Mouse (Mus musculus) hindbrain, embryonic 11.5 days (tissue): ENCODE measurements around the gene Spn. TPM values are rescaled to one million over a fixed set of nuclear protein-coding genes. Genes with fewer than 3 reads are reported as not detected.

Experiments used
- ATAC-seq: fragments of 200-750 bp; cut with Nextera tagmentation; 2 replicates; pipeline ENCODE4 v1.8.0; 2017; ENCODE audit warnings: mild to moderate bottlenecking, moderate TSS enrichment, moderate library complexity; ENCODE audit not compliant: low FRiP score
- DNase-seq: peaks from one replicate; pipeline ENCODE4 v3.0.0-alpha.2; 2015; ENCODE audit warnings: low spot score
- H3K27ac ChIP-seq: fragments of 300-500 bp; sonication (generic); 2 replicates; pipeline ENCODE4 v1.5.1; 2014; ENCODE audit warnings: mild to moderate bottlenecking, low read depth, low read length
- H3K27me3 ChIP-seq: fragments of 300-500 bp; sonication (generic); 2 replicates; pipeline ENCODE4 v1.6.1; 2014; ENCODE audit warnings: mild to moderate bottlenecking, low read length, moderate library complexity, mixed read lengths; ENCODE audit not compliant: control insufficient read depth, insufficient read depth
- H3K36me3 ChIP-seq: fragments of 300-500 bp; sonication (generic); 2 replicates; pipeline ENCODE4 v1.6.1; 2014; ENCODE audit warnings: mild to moderate bottlenecking, low read length, moderate library complexity, mixed read lengths; ENCODE audit not compliant: control insufficient read depth, insufficient read depth
- H3K4me1 ChIP-seq: fragments of 300-500 bp; sonication (generic); replicated peaks from 2 replicates; pipeline ENCODE4 v1.6.1; 2014; ENCODE audit warnings: low read length, mixed read lengths; ENCODE audit not compliant: control insufficient read depth, insufficient read depth
- H3K4me2 ChIP-seq: fragments of 300-500 bp; sonication (generic); replicated peaks from 2 replicates; pipeline ENCODE4 v1.6.1; 2014; ENCODE audit warnings: mild to moderate bottlenecking, low read depth, low read length
- H3K4me3 ChIP-seq: fragments of 300-500 bp; sonication (generic); 2 replicates; pipeline ENCODE4 v1.5.1; 2014; ENCODE audit warnings: low read depth, low read length
- H3K9ac ChIP-seq: fragments of 300-500 bp; sonication (generic); 2 replicates; pipeline ENCODE4 v1.6.1; 2014; ENCODE audit warnings: low read depth, low read length
- H3K9me3 ChIP-seq: fragments of 300-500 bp; sonication (generic); 2 replicates; pipeline ENCODE4 v1.6.1; 2016; ENCODE audit warnings: low read length; ENCODE audit not compliant: control insufficient read depth
- WGBS: fragments of 180-500 bp; shearing (Covaris S2); extraction: QIAGEN DNeasy Blood & Tissue Kit; methylation state at CpG from one replicate; pipeline ENCODE4 v1.1.7; 2014; 5-methylcytosine and 5-hydroxymethylcytosine counted together
- polyA plus RNA-seq: library from polyadenylated mRNA; unstranded; fragments of >200 nt; fragmentation: Nextera tagmentation; extraction: Ambion mirVana; gene quantifications from 2 replicates; pipeline ENCODE4 v1.2.1, GENCODE M21; 2014

The Spn gene
- polyA plus RNA-seq, 1 experiment from 2014 or later, result 0.08 TPM

- Histone ChIP-seq H3K27me3 (no peaks in the 10 kb centered on the region), H3K4me1 (no peaks in the 10 kb centered on the region), H3K36me3 (no peaks in the 10 kb centered on the region), H3K27ac (no peak overlapping the region), H3K4me3 (no peak overlapping the region), H3K4me2 (no peak overlapping the region), H3K9ac (no peak overlapping the region), H3K9me3 (no peaks in the 10 kb centered on the region)
- 95% methylated on average over 5 of the region's 5 CpGs for WGBS
- DNase-seq (no peak), ATAC-seq (no peak)
Measured at GRCm38 (mm10) chr7:127166501-127166900, 28.9 kb upstream of the Spn start.

GRCm38 (mm10) chr7:127165607-127166493, 28.2 kb upstream of the Spn start:
- Histone ChIP-seq H3K9ac (no peak overlapping the region), H3K4me2 (no peak overlapping the region), H3K36me3 (no peaks in the 10 kb centered on the region), H3K9me3 (no peaks in the 10 kb centered on the region), H3K27me3 (no peaks in the 10 kb centered on the region), H3K4me3 (no peak overlapping the region), H3K4me1 (no peaks in the 10 kb centered on the region), H3K27ac (no peak overlapping the region)
- 88% methylated on average over 12 of the region's 12 CpGs for WGBS
- DNase-seq (no peak), ATAC-seq (no peak)

- no peak overlapping the region for H3K4me2 ChIP-seq
- no peaks in the 10 kb centered on the region for H3K4me1 ChIP-seq
- no peak overlapping the region for H3K27ac ChIP-seq
- no peaks in the 10 kb centered on the region for H3K9me3 ChIP-seq
- ATAC-seq, result no peak
- H3K27me3 ChIP-seq, result no peaks in the 10 kb centered on the region
- H3K4me3 ChIP-seq, result no peak overlapping the region
- no peaks in the 10 kb centered on the region for H3K36me3 ChIP-seq
- 87% methylated on average over 4 of the region's 4 CpGs for WGBS
- no peak overlapping the region for H3K9ac ChIP-seq
- no peak for DNase-seq
Measured at GRCm38 (mm10) chr7:127164002-127164401, 26.4 kb upstream of the Spn start.

GRCm38 (mm10) chr7:127162546-127162945, 24.9 kb upstream of the Spn start:
- Histone ChIP-seq H3K9ac (no peak overlapping the region), H3K4me3 (no peak overlapping the region), H3K27ac (no peak overlapping the region), H3K36me3 (no peaks in the 10 kb centered on the region), H3K9me3 (no peaks in the 10 kb centered on the region), H3K4me1 (no peaks in the 10 kb centered on the region), H3K27me3 (no peaks in the 10 kb centered on the region), H3K4me2 (no peak overlapping the region)
- 86% methylated on average over 5 of the region's 5 CpGs for WGBS
- no peak for DNase-seq
- ATAC-seq, result no peak

GRCm38 (mm10) chr7:127157548-127157947, 19.9 kb upstream of the Spn start:
- Histone ChIP-seq H3K9me3 (no peaks in the 10 kb centered on the region), H3K4me2 (no peak overlapping the region), H3K4me3 (no peak overlapping the region), H3K9ac (no peak overlapping the region), H3K4me1 (no peaks in the 10 kb centered on the region), H3K27me3 (no peaks in the 10 kb centered on the region), H3K27ac (no peak overlapping the region), H3K36me3 (no peaks in the 10 kb centered on the region)
- no peak for DNase-seq
- no peak for ATAC-seq
- WGBS, result 84% methylated on average over 4 of the region's 4 CpGs

GRCm38 (mm10) chr7:127153477-127153876, 15.9 kb upstream of the Spn start:
- no peak overlapping the region for H3K27ac ChIP-seq
- no peak overlapping the region for H3K4me3 ChIP-seq
- no peak for DNase-seq
- no peak overlapping the region for H3K9ac ChIP-seq
- no peak for ATAC-seq
- H3K27me3 ChIP-seq, result no peaks in the 10 kb centered on the region
- H3K4me2 ChIP-seq, result no peak overlapping the region
- 75% methylated on average over 3 of the region's 3 CpGs for WGBS
- H3K9me3 ChIP-seq, result no peaks in the 10 kb centered on the region
- no peaks in the 10 kb centered on the region for H3K36me3 ChIP-seq
- H3K4me1 ChIP-seq, result no peaks in the 10 kb centered on the region

GRCm38 (mm10) chr7:127152464-127152863, 14.8 kb upstream of the Spn start:
- no peak overlapping the region for H3K4me2 ChIP-seq
- no peaks in the 10 kb centered on the region for H3K36me3 ChIP-seq
- H3K9me3 ChIP-seq, result no peaks in the 10 kb centered on the region
- 92% methylated on average over 6 of the region's 6 CpGs for WGBS
- no peak overlapping the region for H3K4me3 ChIP-seq
- no peaks in the 10 kb centered on the region for H3K4me1 ChIP-seq
- no peak for ATAC-seq
- no peak overlapping the region for H3K9ac ChIP-seq
- no peaks in the 10 kb centered on the region for H3K27me3 ChIP-seq
- no peak for DNase-seq
- no peak overlapping the region for H3K27ac ChIP-seq

- WGBS, result 69% methylated on average over 3 of the region's 3 CpGs
- H3K9ac ChIP-seq, result no peak overlapping the region
- H3K27me3 ChIP-seq, result no peaks in the 10 kb centered on the region
- no peaks in the 10 kb centered on the region for H3K4me1 ChIP-seq
- ATAC-seq, result no peak
- no peaks in the 10 kb centered on the region for H3K9me3 ChIP-seq
- no peak overlapping the region for H3K4me2 ChIP-seq
- no peaks in the 10 kb centered on the region for H3K36me3 ChIP-seq
- H3K27ac ChIP-seq, result no peak overlapping the region
- no peak overlapping the region for H3K4me3 ChIP-seq
- DNase-seq, result no peak
Measured at GRCm38 (mm10) chr7:127147901-127148300, 10.3 kb upstream of the Spn start.

- Histone ChIP-seq H3K27me3 (no peaks in the 10 kb centered on the region), H3K4me1 (no peaks in the 10 kb centered on the region), H3K4me3 (no peak overlapping the region), H3K9me3 (no peaks in the 10 kb centered on the region), H3K36me3 (no peaks in the 10 kb centered on the region), H3K4me2 (no peak overlapping the region), H3K9ac (no peak overlapping the region), H3K27ac (no peak overlapping the region)
- WGBS, result 49% methylated on average over 2 of the region's 2 CpGs
- ATAC-seq (no peak), DNase-seq (no peak)
Measured at GRCm38 (mm10) chr7:127146267-127146603, 8.6 kb upstream of the Spn start.
